Mouse (Mus musculus): Measurements from ENCODE around the gene Fam214b.

Gene Fam214b

DNA sequence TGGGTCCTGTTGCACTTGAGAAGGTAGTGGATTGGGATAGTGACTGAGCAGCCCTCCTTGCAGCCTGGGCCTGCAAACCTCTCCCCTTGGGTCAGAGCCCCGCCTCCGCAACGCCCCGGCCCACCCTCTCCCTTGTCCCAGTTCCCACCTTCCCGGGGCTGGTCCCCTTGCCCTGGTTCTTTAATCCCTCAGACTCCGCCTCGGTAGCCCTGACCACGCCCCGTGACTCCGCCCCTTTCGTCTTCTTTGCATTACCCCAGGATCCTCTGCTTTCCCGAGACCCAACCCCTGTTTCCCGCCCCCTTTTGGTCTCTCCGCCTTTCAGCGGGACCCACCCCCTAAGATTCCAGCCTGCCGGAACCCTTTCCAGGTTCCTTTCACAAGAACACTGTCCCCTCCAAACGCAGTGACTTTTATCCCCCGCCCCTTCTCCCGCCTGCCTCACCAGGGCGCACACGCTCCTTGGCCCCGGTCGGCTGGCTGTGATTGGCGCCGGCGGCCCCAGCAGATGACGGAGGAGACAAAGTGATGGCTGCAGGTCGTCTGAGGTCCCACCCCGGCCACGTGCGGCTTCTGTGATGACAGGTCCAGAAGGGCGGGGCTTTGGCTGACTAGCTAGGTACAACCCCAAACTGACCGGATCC, at the start of gene Fam214b:
TSS of gene Fam214b (minus strand) at position 562 of the 644 bp plus-strand sequence.
- DNase-seq (ENCODE audit: low spot score): peak; percentile 100

DNA sequence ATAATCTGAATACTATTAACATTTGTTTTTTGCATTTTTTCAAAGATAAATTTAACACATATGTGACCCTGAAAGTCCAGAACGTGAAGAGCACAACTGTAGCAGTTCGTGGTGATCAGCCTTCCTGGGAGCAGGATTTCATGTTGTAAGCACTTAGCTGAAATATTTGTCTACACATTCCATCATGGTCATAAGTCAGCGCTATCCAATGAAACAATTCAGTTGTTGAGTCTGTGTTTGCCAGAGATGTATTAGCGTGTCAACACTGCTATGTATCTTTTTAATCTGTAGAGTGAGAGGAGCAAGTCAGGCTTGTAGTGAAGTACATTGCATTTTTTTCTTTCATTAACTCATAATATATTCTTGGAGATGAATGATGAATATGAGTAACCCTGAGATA, 45.2 kb upstream of the Fam214b start:
- no peak for DNase-seq (ENCODE audit: low spot score)

DNA sequence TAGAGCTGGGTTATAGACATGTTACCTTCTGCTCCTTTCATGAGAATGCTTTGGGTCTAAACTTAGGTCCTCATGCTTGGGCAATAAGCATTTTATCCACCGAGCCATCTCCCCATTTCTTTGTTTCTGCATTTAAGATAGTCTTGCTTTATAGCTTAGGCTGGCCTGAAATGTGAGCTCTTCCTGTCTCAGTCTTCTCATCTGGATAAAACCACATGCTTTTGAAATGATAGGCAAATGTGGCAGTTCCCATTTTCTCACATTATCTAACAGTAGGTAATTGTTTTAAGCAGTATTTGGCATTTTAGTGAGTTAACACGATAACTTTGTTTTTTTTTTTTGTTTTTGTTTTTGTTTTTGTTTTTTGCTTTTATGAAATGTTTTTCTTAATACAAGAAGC, 43.9 kb upstream of the Fam214b start:
- no peak for DNase-seq (ENCODE audit: low spot score)

DNA sequence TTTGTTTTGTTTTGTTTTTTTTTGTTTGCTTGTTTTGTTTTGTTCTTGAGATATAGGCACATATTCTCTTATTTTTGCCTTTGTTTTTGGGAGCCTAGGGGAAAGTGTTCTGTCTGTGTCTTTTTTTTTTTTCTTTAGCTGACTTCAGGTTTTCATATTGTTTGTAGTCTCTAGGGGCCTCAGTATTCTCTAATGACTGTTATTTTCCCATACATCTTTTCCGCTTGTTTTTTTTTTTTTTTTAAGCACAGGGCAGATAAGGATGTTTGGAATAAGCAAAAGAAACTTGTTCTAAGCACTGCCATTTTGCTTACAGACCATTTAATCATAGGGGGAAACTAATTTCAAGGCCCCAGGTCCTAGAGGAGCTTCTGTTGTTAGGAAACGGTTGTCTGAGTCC, 36.4 kb upstream of the Fam214b start:
- no peak for DNase-seq (ENCODE audit: low spot score)

DNA sequence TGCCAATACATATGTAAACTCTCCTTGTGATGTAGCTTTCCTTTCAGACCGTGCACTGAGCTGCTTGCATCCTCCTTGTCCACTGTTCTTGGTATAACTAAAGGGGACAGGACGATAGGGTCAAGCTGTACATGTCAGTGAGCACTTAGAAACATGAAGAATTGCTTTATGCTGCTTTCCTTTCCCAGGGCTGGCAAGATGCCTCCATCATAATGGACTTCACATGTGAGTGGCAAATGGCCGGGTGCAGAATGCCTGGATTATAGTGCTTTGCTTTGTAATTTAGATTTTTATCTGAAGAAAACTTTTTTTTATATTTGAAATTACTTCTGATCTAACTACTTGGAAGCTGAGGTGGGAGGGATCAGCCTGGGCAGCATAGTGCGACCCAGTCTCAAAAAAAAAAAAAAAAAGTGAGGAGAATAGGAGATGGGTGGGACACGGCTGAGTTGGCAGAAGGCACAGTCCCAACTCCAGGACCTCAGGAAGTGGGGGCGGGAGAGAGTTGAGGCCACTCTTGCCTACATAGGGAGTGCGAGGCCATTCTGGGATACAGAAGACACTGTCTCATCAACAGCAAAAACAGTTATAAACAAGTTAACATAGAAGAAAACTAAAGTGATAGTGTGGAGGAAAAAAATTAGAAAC, 32.2 kb upstream of the Fam214b start:
- DNase-seq (ENCODE audit: low spot score): no peak

DNA sequence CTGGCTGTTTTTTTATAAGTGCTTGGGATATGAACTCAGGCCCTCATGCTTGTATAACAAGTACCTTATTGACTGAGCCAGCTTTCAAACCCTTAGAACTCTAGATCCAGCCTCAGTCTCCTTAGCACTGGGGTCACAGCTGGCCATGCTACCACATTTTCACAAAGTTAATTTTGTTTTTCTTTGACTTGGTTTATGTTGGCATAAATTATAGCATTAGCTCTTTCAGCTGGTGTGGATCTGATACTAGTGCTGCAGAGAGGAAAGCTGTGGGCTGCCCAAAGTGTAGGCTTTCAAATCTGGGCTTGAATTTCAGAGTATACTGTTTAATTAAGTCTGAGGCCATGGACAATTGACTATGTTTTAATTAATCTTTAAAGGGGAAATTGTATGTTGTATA, 28.9 kb upstream of the Fam214b start:
- no peak for DNase-seq (ENCODE audit: low spot score)

DNA sequence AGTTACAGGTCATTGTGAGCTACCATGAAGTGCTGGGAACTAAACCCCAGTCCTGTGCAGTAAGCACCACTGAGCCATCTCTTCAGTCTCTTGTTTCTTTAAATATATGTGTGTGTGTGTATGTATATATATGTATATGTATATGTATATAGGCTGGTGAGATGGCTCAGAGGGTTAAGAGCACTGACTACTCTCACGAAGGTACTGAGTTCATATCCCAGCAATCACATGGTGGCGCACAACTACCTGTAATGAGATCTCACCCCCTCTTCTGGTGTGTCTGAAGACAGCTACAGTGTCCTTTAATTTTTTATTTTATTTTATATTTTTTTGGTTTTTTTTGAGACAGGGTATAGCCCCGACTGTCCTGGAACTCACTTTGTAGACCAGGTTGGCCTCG, 19.5 kb upstream of the Fam214b start:
- DNase-seq (ENCODE audit: low spot score): no peak

DNA sequence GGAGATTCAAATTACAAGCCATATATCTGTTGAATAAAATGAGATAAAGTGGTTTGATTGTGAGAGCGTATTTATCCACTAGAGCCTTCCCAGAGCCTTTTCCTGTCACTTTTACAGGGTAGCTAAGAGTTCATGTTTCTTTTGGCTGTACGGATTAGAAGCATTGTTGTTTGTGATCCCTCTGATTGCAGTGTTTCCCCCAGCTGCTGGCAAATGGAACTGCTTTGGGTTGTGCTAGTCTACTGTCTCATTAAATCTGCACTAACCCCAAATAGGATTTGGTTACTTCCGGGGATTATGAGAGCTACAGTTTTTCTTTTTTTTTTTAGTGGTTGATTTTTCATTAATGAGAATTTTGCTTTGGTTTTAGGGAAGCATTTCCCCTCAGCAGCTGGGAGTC, 14.3 kb upstream of the Fam214b start:
- DNase-seq (ENCODE audit: low spot score): no peak

DNA sequence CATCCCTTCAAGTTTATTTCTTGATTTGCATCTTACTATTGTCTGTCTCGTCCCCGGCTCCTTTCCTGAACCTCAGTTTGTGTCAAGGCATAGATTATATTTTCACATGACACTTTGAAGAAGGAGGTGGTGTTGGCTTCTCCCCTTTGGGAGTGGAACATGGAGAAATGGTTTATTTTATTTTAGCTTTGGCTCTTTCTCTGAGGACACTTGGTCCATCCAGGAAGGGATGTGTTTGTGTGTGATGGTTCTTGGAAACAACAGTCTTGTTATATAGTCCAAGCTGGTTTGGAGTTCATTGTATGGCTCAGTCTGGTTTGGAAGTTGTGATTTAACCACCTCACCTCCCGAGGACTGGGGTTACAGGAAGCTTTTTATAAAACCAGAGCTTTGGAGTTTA, 13.7 kb upstream of the Fam214b start:
- DNase-seq (ENCODE audit: low spot score): no peak

DNA sequence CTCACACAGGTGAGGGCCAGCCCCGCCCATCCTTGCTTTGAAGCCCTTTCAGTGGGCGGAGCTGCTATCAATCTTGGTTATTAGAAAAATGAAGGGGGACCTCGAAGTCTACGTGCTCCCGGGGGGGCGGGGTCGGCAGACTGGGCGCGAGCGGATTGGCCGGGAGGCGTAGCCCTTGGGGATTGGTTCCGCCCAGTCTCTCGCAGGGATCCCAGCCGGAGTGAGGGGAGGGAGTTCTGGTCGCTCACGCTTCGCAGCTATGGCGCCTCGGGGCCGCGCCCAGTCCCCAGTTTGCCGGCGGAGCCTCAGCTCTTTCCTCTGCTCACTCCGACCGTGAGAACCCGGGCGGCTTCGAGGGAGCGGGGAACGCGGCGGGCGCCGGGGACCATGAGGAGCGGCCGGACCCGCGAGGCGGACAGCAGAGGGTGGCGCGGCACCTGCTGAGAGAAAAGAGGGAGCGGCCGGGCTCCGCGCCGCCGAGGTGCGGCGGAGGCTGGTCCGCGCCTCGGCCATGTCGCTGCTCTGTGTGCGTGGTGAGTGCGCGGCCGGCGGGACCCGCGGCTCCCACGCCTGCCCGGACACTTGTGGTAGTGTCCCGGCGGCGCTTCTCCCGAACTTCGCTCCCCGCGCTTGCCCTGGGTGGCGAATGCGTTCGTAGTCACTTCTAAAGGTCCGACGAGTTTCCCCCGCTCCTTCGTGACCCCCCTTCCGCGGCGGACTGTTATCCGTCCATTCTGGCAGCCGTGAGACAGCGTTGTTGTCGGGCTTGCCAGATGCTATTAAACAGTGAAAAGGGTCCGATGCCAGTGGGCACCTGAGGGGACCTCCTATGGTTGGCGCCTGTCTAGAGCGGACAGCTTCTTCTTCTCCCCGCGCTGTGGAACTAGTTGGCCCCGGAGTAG, 13.0 kb upstream of the Fam214b start, which contains the start of gene Unc13b:
TSS of gene Unc13b (plus strand) at position 201 of the 902 bp plus-strand sequence.
- peak; percentile 95 for DNase-seq (ENCODE audit: low spot score)

DNA sequence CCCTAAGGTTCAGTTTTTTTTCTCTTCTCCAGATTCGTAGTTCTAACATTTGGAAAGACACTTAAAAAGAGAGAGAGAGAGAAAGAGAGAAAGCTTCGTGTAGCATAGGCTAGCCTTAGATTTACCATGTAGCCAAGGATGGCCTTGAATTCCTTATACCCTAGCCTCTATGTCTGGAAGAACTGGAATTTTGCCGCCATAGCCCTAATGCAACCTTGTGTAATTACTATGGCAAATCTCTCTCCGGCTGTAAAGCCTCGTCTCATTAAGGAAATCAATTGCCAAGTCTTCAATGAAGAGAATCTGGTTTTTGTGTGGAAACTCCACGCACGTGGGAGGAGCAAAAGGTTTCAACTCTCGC, 12.4 kb upstream of the Fam214b start:
- no peak for DNase-seq (ENCODE audit: low spot score)

DNA sequence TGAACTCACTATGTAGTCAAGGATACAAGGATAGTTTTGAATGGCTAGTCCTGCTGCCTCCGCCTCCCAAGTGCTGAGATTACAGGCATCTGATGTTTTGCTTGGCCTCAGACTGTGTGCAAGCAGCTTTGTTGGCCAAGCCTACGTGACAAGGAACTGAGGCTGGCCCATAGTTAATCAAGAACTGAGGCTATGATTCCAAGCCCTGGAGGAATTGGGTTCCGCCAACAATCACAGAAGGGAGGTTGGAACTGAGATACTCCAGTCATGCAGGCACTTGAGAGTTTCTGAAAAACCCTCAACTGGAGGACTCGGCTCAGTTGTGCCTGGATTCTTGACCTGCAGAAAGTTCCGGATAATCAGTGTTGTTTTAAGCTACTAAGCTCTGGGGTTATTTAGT, 11.6 kb upstream of the Fam214b start:
- DNase-seq (ENCODE audit: low spot score): no peak

DNA sequence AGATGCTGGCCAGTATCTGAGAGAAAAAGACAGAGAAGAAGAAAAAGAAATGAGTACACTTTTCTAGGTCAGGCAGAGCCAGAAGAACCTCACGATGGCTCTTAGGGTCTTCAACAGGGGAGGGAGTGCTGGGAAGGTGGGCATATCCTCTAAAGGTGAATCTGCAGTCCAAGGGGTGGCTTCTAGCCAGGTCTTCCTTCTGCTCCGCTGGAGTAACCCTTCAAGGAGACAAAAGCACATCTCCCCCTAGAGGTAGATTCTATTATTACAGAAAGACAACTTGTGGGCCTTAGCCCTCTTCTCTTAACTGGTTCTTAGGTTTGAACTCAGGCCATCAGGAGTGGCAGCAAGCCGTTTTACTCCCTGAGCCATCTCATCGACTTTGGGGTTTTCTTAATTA, 6.6 kb upstream of the Fam214b start:
- no peak for DNase-seq (ENCODE audit: low spot score)

DNA sequence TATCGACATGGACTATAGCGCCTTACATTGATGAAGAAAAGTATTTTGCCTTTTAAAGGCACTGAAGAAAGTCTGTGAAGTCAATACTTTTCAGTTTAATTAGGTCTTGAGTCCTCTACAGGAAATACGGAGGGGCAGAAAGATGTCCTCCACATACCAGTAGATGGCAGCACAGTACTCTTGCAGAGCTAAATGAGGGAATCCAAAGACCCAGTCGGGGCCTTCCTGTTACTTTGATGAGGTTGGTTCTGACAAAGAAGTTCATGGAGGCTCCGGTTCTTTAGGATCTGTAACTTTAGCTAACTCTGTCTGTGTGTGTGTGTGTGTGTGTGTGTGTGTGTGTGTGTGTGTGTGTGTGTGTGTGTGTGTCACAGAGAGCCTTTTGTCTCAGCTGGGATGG, 1.2 kb upstream of the Fam214b start:
- DNase-seq (ENCODE audit: low spot score): peak; percentile 63

DNA sequence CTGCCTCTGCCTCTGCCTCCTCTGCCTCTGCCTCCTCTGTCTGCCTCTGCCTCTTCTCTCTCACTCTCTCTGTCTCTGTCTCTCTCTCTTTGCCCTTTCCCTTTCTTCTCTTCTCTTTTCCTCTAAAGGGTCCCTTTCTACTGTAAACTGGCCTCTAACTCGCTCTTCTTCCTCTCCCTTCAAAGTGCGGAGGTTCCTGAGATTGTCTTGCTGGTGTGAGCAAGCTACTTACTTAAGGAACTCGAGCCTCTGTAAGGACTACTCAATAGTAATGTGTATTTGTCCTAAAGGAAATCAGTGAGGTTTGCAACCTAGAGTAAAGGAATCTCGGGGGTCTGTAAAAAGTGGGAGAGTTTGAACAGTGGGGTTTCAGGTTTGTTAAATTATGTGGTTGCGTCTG, 587 bp upstream of the Fam214b start:
- DNase-seq (ENCODE audit: low spot score): no peak

DNA sequence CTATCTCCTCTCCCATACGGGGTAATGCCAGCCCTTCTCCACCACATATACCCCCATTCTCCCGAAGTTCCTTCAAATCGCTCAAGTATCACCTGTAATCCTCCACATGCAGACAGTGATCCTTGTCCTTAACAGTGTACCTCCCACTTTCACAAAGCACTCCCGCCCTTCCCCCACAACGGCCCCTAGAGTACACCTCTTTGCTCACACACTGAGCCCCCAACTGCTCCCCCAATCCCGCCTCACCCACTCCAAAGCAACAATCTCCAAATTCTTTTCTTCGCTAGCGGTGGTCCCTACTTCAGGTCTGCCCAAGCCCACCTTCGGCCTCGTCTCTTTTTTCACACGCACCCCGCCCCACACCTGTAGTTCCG, 748 bp downstream of the Fam214b start:
- no peak for DNase-seq (ENCODE audit: low spot score)

DNA sequence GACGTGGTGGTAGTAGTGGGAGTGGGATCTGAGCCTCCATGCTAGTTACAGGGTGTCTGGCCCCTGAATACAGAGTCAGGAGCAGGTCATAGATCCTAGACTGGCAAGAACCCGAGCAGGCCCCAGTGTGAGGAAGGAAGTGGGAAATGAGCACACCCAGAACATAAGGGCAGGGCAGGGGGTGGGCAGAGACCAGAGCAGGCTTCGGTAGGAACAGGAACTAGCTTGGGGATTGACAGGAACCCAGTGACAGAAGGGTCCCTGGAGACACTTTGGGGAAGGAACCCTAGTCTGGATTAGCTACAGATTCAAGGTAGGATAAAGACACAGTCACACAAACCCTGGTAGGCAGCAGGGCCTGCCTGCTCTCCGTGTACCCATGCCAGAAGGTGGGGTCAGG, 1.3 kb downstream of the Fam214b start:
- no peak for DNase-seq (ENCODE audit: low spot score)

DNA sequence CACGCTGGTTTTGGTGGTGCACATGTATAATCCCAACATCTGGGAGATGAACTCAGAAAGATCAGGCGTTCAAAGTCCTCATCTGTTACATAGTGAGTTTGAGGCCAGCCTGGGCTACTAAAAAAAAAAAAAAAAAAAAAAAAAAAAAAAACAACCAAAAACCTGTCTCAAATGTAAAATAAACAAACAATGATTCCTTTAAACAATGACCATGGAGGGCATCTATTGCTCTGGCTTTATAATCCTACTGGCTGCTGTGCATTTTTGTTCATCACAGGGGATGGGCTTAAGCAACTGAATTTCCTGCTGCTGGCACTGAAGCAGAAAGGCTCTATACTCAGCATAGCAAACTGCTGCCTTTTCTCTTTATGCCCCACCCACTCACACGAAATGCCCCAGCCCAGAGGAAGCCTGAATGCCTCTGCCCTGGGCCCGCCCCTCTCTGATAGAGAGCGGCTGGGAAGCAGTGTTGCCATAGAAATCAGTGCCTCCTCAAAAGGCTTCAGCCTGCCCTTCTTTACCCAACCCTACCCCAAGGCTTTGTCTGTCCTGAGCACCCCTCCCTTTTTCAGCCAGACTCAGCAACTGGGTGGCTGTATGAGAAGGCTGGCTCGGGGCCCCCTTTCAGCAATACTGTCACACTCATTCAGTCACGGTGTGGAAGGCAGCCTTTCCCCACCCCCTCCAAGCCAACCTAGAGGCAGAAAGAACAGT, 2.2 kb downstream of the Fam214b start:
- DNase-seq (ENCODE audit: low spot score): peak; percentile 61

DNA sequence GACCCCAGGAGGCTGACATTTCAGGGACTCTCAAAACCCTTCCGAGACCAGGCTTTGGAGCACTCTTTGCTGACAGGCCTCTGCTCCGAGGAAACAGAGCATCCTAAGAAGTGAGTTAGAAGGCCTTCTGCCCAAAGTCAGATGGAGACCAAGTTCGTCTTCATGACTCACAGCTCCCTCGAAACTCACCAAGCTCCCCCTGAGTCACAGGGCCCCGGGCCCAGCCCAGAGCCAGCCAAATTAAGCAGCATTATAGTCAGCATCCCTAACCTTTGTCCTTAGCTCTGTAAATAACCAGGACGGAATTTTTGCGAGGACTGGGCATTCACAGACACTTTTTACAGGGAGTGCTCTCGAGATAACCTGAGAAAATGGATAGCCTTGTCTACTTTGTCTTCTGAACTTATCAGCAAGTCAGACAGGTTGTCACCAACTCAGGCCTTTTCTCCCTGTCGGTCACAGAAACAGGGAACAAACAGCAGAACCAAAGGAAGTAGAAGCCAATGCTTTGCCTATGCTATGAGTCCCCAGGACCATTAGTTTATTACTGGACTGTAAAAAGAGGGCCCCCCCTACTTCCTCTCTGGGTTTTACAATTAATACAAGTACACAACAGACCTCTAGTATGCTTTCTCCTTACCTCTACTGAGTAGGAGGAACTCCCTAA, 5.0 kb downstream of the Fam214b start:
- no peak for DNase-seq (ENCODE audit: low spot score)

DNA sequence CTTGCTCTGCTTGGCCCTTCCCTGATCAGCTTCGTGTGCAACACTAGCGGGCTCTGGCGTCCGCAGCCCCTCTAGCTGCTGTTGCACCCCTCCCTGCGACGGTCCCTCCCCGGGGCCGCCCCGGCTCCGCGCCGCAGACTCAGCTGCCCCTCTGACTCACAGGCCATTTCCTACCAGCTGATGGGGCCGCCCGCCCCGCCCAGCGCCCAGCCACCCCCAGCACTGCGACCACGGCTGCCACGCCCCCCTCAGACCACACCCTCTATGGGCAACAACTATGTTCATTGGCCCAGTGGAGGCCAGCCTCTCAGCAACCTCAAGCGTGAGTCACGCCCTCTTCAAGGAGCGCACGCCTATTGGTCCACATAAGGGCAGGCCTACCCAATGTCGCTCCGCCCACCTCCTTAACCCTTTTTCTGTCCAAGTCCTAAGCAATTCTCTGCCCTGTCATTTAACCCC, 5.9 kb downstream of the Fam214b start:
- peak; percentile 97 for DNase-seq (ENCODE audit: low spot score)

DNA sequence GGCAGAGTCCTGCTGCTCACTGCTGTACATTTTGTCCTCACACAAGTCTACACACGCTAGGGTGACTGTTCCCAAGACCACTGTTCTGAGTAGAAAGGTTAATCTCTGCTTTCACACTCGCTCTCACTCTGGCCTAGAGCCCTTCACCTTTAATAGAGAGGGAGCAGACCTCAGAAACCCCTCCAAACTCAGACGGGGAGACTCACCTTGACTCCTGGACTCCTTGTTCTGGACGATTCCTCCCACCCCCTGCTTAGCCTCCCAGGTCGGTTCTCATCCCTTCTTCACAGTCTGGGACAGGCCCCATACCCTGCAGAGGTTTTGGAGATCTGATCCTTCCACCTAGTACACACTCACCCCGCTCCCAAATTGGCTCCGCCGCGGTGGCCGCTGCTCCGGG, 6.4 kb downstream of the Fam214b start:
- peak; percentile 20 for DNase-seq (ENCODE audit: low spot score)
